Mouse (Mus musculus) left cerebral cortex, adult 11 months (tissue): Measurements from ENCODE around the gene St6galnac3.

Experiments used
- DNase-seq: peaks from one replicate; pipeline ENCODE4 v3.0.0; 2022; ENCODE audit warnings: low spot score

St6galnac3 gene

GRCm38 (mm10) chr3:153460173-153460572 lies 264.8 kb downstream of the St6galnac3 start:
- DNase-seq, result no peak

GRCm38 (mm10) chr3:153458593-153458992 lies 266.4 kb downstream of the St6galnac3 start:
- no peak for DNase-seq

GRCm38 (mm10) chr3:153457701-153458100 lies 267.3 kb downstream of the St6galnac3 start:
- DNase-seq, result no peak

GRCm38 (mm10) chr3:153457203-153457602 lies 267.8 kb downstream of the St6galnac3 start:
- no peak for DNase-seq

GRCm38 (mm10) chr3:153456227-153456626 lies 268.7 kb downstream of the St6galnac3 start:
- no peak for DNase-seq

GRCm38 (mm10) chr3:153453127-153454049 lies 271.6 kb downstream of the St6galnac3 start:
- no peak for DNase-seq

- DNase-seq, result no peak
Measured at GRCm38 (mm10) chr3:153452299-153452996, 272.5 kb downstream of the St6galnac3 start.

GRCm38 (mm10) chr3:153441329-153441728 lies 283.6 kb downstream of the St6galnac3 start:
- no peak for DNase-seq

GRCm38 (mm10) chr3:153436076-153437021 lies 288.6 kb downstream of the St6galnac3 start:
- DNase-seq, result no peak

GRCm38 (mm10) chr3:153433010-153433409 lies 292.0 kb downstream of the St6galnac3 start:
- DNase-seq, result no peak

GRCm38 (mm10) chr3:153432053-153432816 lies 292.7 kb downstream of the St6galnac3 start:
- DNase-seq, result no peak

GRCm38 (mm10) chr3:153429840-153430239 lies 295.1 kb downstream of the St6galnac3 start:
- no peak for DNase-seq

- no peak for DNase-seq
Measured at GRCm38 (mm10) chr3:153421918-153422290, 303.1 kb downstream of the St6galnac3 start.

- no peak for DNase-seq
Measured at GRCm38 (mm10) chr3:153421060-153421917, 303.7 kb downstream of the St6galnac3 start.

- no peak for DNase-seq
Measured at GRCm38 (mm10) chr3:153419331-153419730, 305.6 kb downstream of the St6galnac3 start.

- no peak for DNase-seq
Measured at GRCm38 (mm10) chr3:153417001-153417400, 308.0 kb downstream of the St6galnac3 start.

GRCm38 (mm10) chr3:153416383-153416782 lies 308.6 kb downstream of the St6galnac3 start:
- no peak for DNase-seq

- DNase-seq, result no peak
Measured at GRCm38 (mm10) chr3:153414132-153414531, 310.8 kb downstream of the St6galnac3 start.

- DNase-seq, result no peak
Measured at GRCm38 (mm10) chr3:153409286-153409685, 315.7 kb downstream of the St6galnac3 start.

- DNase-seq, result no peak
Measured at GRCm38 (mm10) chr3:153408361-153408760, 316.6 kb downstream of the St6galnac3 start.
